Mouse (Mus musculus) forebrain, embryonic 14.5 days (tissue): ENCODE measurements around the gene Acaca. TPM values are rescaled to one million over a fixed set of nuclear protein-coding genes. Genes with fewer than 3 reads are reported as not detected.

ENCODE experiments used
- polyA plus RNA-seq: library from polyadenylated mRNA; unstranded; fragments of >200 nt; fragmentation: Nextera tagmentation; extraction: Ambion mirVana; gene quantifications from 2 replicates; pipeline ENCODE4 v1.2.1, GENCODE M21; 2014

The Acaca gene
- polyA plus RNA-seq, 1 experiment from 2014 or later, result 24.3 TPM

Other genes with a start within 250 kb of the Acaca start
- 32.6 and 33.7 TPM in 2 replicates for gene Ddx52, start 187.6 kb upstream of the Acaca start, polyA plus RNA-seq
- 24.3 and 28.7 TPM in 2 replicates for gene Synrg, start 165.2 kb upstream of the Acaca start, polyA plus RNA-seq
- 33.3 and 45.7 TPM in 2 replicates for gene Dusp14, start 60.4 kb upstream of the Acaca start, polyA plus RNA-seq
- gene Tada2a, start 72 bp upstream of the Acaca start, polyA plus RNA-seq, result 34.1 and 35.1 TPM in 2 replicates
- gene Gm11437, start 37.8 kb downstream of the Acaca start, polyA plus RNA-seq, result not detected in 2 replicates